Mouse (Mus musculus) cortical plate, adult 2 months (tissue): ENCODE measurements around the gene Fbxl13.

Experiments
- CTCF ChIP-seq: fragments of 200-500 bp; IDR thresholded peaks from 2 replicates; pipeline ENCODE4 v1.5.1; 2011; ENCODE audit warnings: mild to moderate bottlenecking, control low read depth, low read length; ENCODE audit not compliant: insufficient read depth; ENCODE audit errors: extremely low read depth
- POLR2A ChIP-seq: fragments of 200-500 bp; IDR thresholded peaks from 2 replicates; pipeline ENCODE4 v1.6.1; 2011; ENCODE audit warnings: mild to moderate bottlenecking, low read length, control low read depth; ENCODE audit not compliant: insufficient read depth; ENCODE audit errors: extremely low read depth

GRCm38 (mm10) chr5:21677939-21678338, 32.5 kb upstream of the Fbxl13 start:
- TF ChIP-seq CTCF (no peak), POLR2A (no peak)
